Mouse (Mus musculus): ENCODE measurements around the gene Nim1k. TPM values are rescaled to one million over a fixed set of nuclear protein-coding genes. Genes with fewer than 3 reads are reported as not detected.

The Nim1k gene
- polyA plus RNA-seq, 1 experiment: 0.62 TPM

GRCm38 (mm10) chr13:119731448-119731847, 24.2 kb downstream of the Nim1k start:
- no peak for TF ChIP-seq CTCF (IDR thresholded peaks at IDR 0.05; ENCODE audit: insufficient read depth, low read length)
- no peak for TF ChIP-seq POLR2A (IDR thresholded peaks at IDR 0.05; ENCODE audit: borderline replicate concordance, extremely low read depth, low read depth, low read length)
- Histone ChIP-seq H3K4me3 (replicated peaks; ENCODE audit: extremely low read depth, low read depth, low read length) (no peak overlapping the region), H3K4me1 (ENCODE audit: control insufficient read depth, insufficient read depth, low read length) (no peaks in the 10 kb centered on the region)
- 55% methylated on average over 6 of the region's 6 CpGs for WGBS
- no peak for DNase-seq

- Histone ChIP-seq H3K4me3 (replicated peaks; ENCODE audit: extremely low read depth, low read depth, low read length) (no peak overlapping the region), H3K4me1 (ENCODE audit: control insufficient read depth, insufficient read depth, low read length) (no peaks in the 10 kb centered on the region)
- TF ChIP-seq CTCF (IDR thresholded peaks at IDR 0.05; ENCODE audit: insufficient read depth, low read length): no peak
- no peak for TF ChIP-seq POLR2A (IDR thresholded peaks at IDR 0.05; ENCODE audit: borderline replicate concordance, extremely low read depth, low read depth, low read length)
- 83% methylated on average over 7 of the region's 7 CpGs for WGBS
- DNase-seq: no peak
Observed at GRCm38 (mm10) chr13:119729406-119729805, 26.3 kb downstream of the Nim1k start.

GRCm38 (mm10) chr13:119727608-119728387, 27.9 kb downstream of the Nim1k start:
- DNase-seq: no peak
- Histone ChIP-seq H3K4me1 (ENCODE audit: control insufficient read depth, insufficient read depth, low read length) (no peaks in the 10 kb centered on the region), H3K4me3 (replicated peaks; ENCODE audit: extremely low read depth, low read depth, low read length) (no peak overlapping the region)
- 66% methylated on average over 26 of the region's 26 CpGs for WGBS
- no peak for TF ChIP-seq POLR2A (IDR thresholded peaks at IDR 0.05; ENCODE audit: borderline replicate concordance, extremely low read depth, low read depth, low read length)

- DNase-seq: no peak
- TF ChIP-seq CTCF (IDR thresholded peaks at IDR 0.05; ENCODE audit: insufficient read depth, low read length) (0 out of 2 replicates have a peak, but pooled peaks have one; percentile 4), POLR2A (IDR thresholded peaks at IDR 0.05; ENCODE audit: borderline replicate concordance, extremely low read depth, low read depth, low read length) (no peak)
- 69% methylated on average over 7 of the region's 7 CpGs for WGBS
- H3K4me1 ChIP-seq (ENCODE audit: control insufficient read depth, insufficient read depth, low read length): no peaks in the 10 kb centered on the region
- H3K4me3 ChIP-seq (replicated peaks; ENCODE audit: extremely low read depth, low read depth, low read length): no peak overlapping the region
Observed at GRCm38 (mm10) chr13:119724541-119724940, 31.1 kb downstream of the Nim1k start.

- WGBS: 83% methylated on average over 5 of the region's 5 CpGs
- no peak for DNase-seq
- TF ChIP-seq POLR2A (IDR thresholded peaks at IDR 0.05; ENCODE audit: borderline replicate concordance, extremely low read depth, low read depth, low read length) (no peak), CTCF (IDR thresholded peaks at IDR 0.05; ENCODE audit: insufficient read depth, low read length) (no peak)
- Histone ChIP-seq H3K4me1 (ENCODE audit: control insufficient read depth, insufficient read depth, low read length) (no peaks in the 10 kb centered on the region), H3K4me3 (replicated peaks; ENCODE audit: extremely low read depth, low read depth, low read length) (no peak overlapping the region)
Observed at GRCm38 (mm10) chr13:119723368-119723767, 32.3 kb downstream of the Nim1k start.

GRCm38 (mm10) chr13:119722447-119722846, 33.2 kb downstream of the Nim1k start:
- H3K4me1 ChIP-seq (ENCODE audit: control insufficient read depth, insufficient read depth, low read length): no peaks in the 10 kb centered on the region
- 71% methylated on average over 3 of the region's 3 CpGs for WGBS
- no peak for DNase-seq
- TF ChIP-seq POLR2A (IDR thresholded peaks at IDR 0.05; ENCODE audit: borderline replicate concordance, extremely low read depth, low read depth, low read length) (no peak), CTCF (IDR thresholded peaks at IDR 0.05; ENCODE audit: insufficient read depth, low read length) (no peak)
- H3K4me3 ChIP-seq (replicated peaks; ENCODE audit: extremely low read depth, low read depth, low read length): no peak overlapping the region

GRCm38 (mm10) chr13:119716105-119716504, 39.6 kb downstream of the Nim1k start:
- TF ChIP-seq CTCF (IDR thresholded peaks at IDR 0.05; ENCODE audit: insufficient read depth, low read length) (no peak), POLR2A (IDR thresholded peaks at IDR 0.05; ENCODE audit: borderline replicate concordance, extremely low read depth, low read depth, low read length) (no peak)
- Histone ChIP-seq H3K4me1 (ENCODE audit: control insufficient read depth, insufficient read depth, low read length) (no peaks in the 10 kb centered on the region), H3K4me3 (replicated peaks; ENCODE audit: extremely low read depth, low read depth, low read length) (no peak overlapping the region)
- WGBS: 82% methylated on average over 2 of the region's 2 CpGs
- DNase-seq: no peak

GRCm38 (mm10) chr13:119713821-119714220, 41.9 kb downstream of the Nim1k start:
- TF ChIP-seq POLR2A (IDR thresholded peaks at IDR 0.05; ENCODE audit: borderline replicate concordance, extremely low read depth, low read depth, low read length): no peak
- H3K4me3 ChIP-seq (replicated peaks; ENCODE audit: extremely low read depth, low read depth, low read length): no peak overlapping the region
- DNase-seq: no peak
- 54% methylated on average over 9 of the region's 9 CpGs for WGBS
- H3K4me1 ChIP-seq (ENCODE audit: control insufficient read depth, insufficient read depth, low read length): 0 out of 2 replicates have a peak, but pooled peaks cover 2% of the 10 kb centered on the region

GRCm38 (mm10) chr13:119713107-119713787, 42.4 kb downstream of the Nim1k start:
- DNase-seq: no peak
- H3K4me1 ChIP-seq (ENCODE audit: control insufficient read depth, insufficient read depth, low read length): 0 out of 2 replicates have a peak, but pooled peaks cover 2% of the 10 kb centered on the region
- H3K4me3 ChIP-seq (replicated peaks; ENCODE audit: extremely low read depth, low read depth, low read length): no peak overlapping the region
- TF ChIP-seq POLR2A (IDR thresholded peaks at IDR 0.05; ENCODE audit: borderline replicate concordance, extremely low read depth, low read depth, low read length): no peak
- no peak for TF ChIP-seq CTCF (IDR thresholded peaks at IDR 0.05; ENCODE audit: insufficient read depth, low read length)
- WGBS: 62% methylated on average over 8 of the region's 8 CpGs

GRCm38 (mm10) chr13:119712463-119712862, 43.2 kb downstream of the Nim1k start:
- Histone ChIP-seq H3K4me3 (replicated peaks; ENCODE audit: extremely low read depth, low read depth, low read length) (no peak overlapping the region), H3K4me1 (ENCODE audit: control insufficient read depth, insufficient read depth, low read length) (peaks cover 2% of the 10 kb centered on the region; the same call in 1 of the 2 replicates)
- 83% methylated on average over 11 of the region's 11 CpGs for WGBS
- no peak for DNase-seq
- no peak for TF ChIP-seq POLR2A (IDR thresholded peaks at IDR 0.05; ENCODE audit: borderline replicate concordance, extremely low read depth, low read depth, low read length)
- no peak for TF ChIP-seq CTCF (IDR thresholded peaks at IDR 0.05; ENCODE audit: insufficient read depth, low read length)

All from lung, adult 2 months (tissue).